Mouse (Mus musculus): ENCODE results near the gene Bbs4. TPM values are rescaled to one million over a fixed set of nuclear protein-coding genes. Genes with fewer than 3 reads are reported as not detected.
"Not testable (repeated sequence)": the region's sequence is repeated elsewhere in the genome, so short reads cannot be mapped to it uniquely, and the experiment has no call there.

The Bbs4 gene
- total and polyA plus RNA-seq, 3 experiments, result 4.0 to 5.6 TPM; not detected in 1

GRCm38 (mm10) chr9:59369646-59370045, 16.3 kb upstream of the Bbs4 start:
- no peak for DNase-seq (ENCODE audit: low read depth, low spot score)
- Histone ChIP-seq H3K9ac (ENCODE audit: control insufficient read depth, low read depth, low read length, poor library complexity, severe bottlenecking) (no peak overlapping the region), H3K4me3 (ENCODE audit: control insufficient read depth in 1 of 2, insufficient read depth in 1 of 2, low read depth in 2 of 2, low read length in 2 of 2) (no peak overlapping the region), H3K27me3 (ENCODE audit: control insufficient read depth in 1 of 2, insufficient read depth in 2 of 2, low read length in 2 of 2) (no peaks in the 10 kb centered on the region), H3K4me1 (ENCODE audit: control insufficient read depth in 1 of 2, insufficient read depth in 2 of 2, low read length in 2 of 2) (no peaks in the 10 kb centered on the region), H3K27ac (ENCODE audit: control insufficient read depth, low read depth, low read length) (no peak overlapping the region), H3K79me2 (ENCODE audit: control insufficient read depth, insufficient read depth, low read length, poor library complexity) (no peaks in the 10 kb centered on the region), H3K36me3 (ENCODE audit: control insufficient read depth in 1 of 2, insufficient read depth in 2 of 2, low read length in 2 of 2) (no peaks in the 10 kb centered on the region), H3K9me3 (replicated peaks; ENCODE audit: insufficient read depth, low read length) (no peaks in the 10 kb centered on the region; the same call in 1 of the 2 replicates)
- no peak for TF ChIP-seq CHD2 (IDR thresholded peaks at IDR 0.05; ENCODE audit: low read length)

- DNase-seq (ENCODE audit: low read depth, low spot score), result peak; percentile 44
- no peaks in the 10 kb centered on the region; the same call in 1 of the 2 replicates for H3K9me3 ChIP-seq (replicated peaks; ENCODE audit: insufficient read depth, low read length)
- no peak overlapping the region for H3K9ac ChIP-seq (ENCODE audit: control insufficient read depth, low read depth, low read length, poor library complexity, severe bottlenecking)
Measured at GRCm38 (mm10) chr9:59369220-59369619, 15.9 kb upstream of the Bbs4 start.

GRCm38 (mm10) chr9:59360487-59360886, 7.2 kb upstream of the Bbs4 start:
- not testable (repeated sequence) for H3K27me3 ChIP-seq (ENCODE audit: control insufficient read depth in 1 of 2, insufficient read depth in 2 of 2, low read length in 2 of 2); H3K4me3 ChIP-seq (ENCODE audit: control insufficient read depth in 1 of 2, insufficient read depth in 1 of 2, low read depth in 2 of 2, low read length in 2 of 2); H3K9me3 ChIP-seq (replicated peaks; ENCODE audit: insufficient read depth, low read length); DNase-seq (ENCODE audit: low read depth, low spot score); H3K36me3 ChIP-seq (ENCODE audit: control insufficient read depth in 1 of 2, insufficient read depth in 2 of 2, low read length in 2 of 2); H3K4me1 ChIP-seq (ENCODE audit: control insufficient read depth in 1 of 2, insufficient read depth in 2 of 2, low read length in 2 of 2); H3K9ac ChIP-seq (ENCODE audit: control insufficient read depth, low read depth, low read length, poor library complexity, severe bottlenecking); H3K79me2 ChIP-seq (ENCODE audit: control insufficient read depth, insufficient read depth, low read length, poor library complexity); H3K27ac ChIP-seq (ENCODE audit: control insufficient read depth, low read depth, low read length)

More at GRCm38 (mm10) chr9:59369220-59369619, 15.9 kb upstream of the Bbs4 start:
- no peak overlapping the region for H3K27ac ChIP-seq (ENCODE audit: control insufficient read depth, low read depth, low read length)
- H3K4me1 ChIP-seq (ENCODE audit: control insufficient read depth in 1 of 2, insufficient read depth in 2 of 2, low read length in 2 of 2), result no peaks in the 10 kb centered on the region
- H3K4me3 ChIP-seq (ENCODE audit: control insufficient read depth in 1 of 2, insufficient read depth in 1 of 2, low read depth in 2 of 2, low read length in 2 of 2), result no peak overlapping the region
- TF ChIP-seq GATA1 (IDR thresholded peaks at IDR 0.05; ENCODE audit: low read depth, low read length), result 0 out of 2 replicates have a peak, but pooled peaks have one; percentile 4
- TF ChIP-seq JUND (IDR thresholded peaks at IDR 0.05; ENCODE audit: low read depth, low read length), result no peak
- no peaks in the 10 kb centered on the region for H3K36me3 ChIP-seq (ENCODE audit: control insufficient read depth in 1 of 2, insufficient read depth in 2 of 2, low read length in 2 of 2)
- no peaks in the 10 kb centered on the region for H3K27me3 ChIP-seq (ENCODE audit: control insufficient read depth in 1 of 2, insufficient read depth in 2 of 2, low read length in 2 of 2)
- no peaks in the 10 kb centered on the region for H3K79me2 ChIP-seq (ENCODE audit: control insufficient read depth, insufficient read depth, low read length, poor library complexity)

GRCm38 (mm10) chr9:59358041-59358440, 4.7 kb upstream of the Bbs4 start:
- H3K4me1 ChIP-seq (ENCODE audit: control insufficient read depth in 1 of 2, insufficient read depth in 2 of 2, low read length in 2 of 2); H3K79me2 ChIP-seq (ENCODE audit: control insufficient read depth, insufficient read depth, low read length, poor library complexity); H3K4me3 ChIP-seq (ENCODE audit: control insufficient read depth in 1 of 2, insufficient read depth in 1 of 2, low read depth in 2 of 2, low read length in 2 of 2); H3K27ac ChIP-seq (ENCODE audit: control insufficient read depth, low read depth, low read length); H3K9me3 ChIP-seq (replicated peaks; ENCODE audit: insufficient read depth, low read length); H3K9ac ChIP-seq (ENCODE audit: control insufficient read depth, low read depth, low read length, poor library complexity, severe bottlenecking); H3K36me3 ChIP-seq (ENCODE audit: control insufficient read depth in 1 of 2, insufficient read depth in 2 of 2, low read length in 2 of 2); H3K27me3 ChIP-seq (ENCODE audit: control insufficient read depth in 1 of 2, insufficient read depth in 2 of 2, low read length in 2 of 2): not testable (repeated sequence)
- DNase-seq (ENCODE audit: low read depth, low spot score), result peak; percentile 34
- TF ChIP-seq SMC3 (IDR thresholded peaks at IDR 0.05; ENCODE audit: low read depth, low read length), result peak; percentile 43
- TF ChIP-seq CTCF (IDR thresholded peaks at IDR 0.05 in 2 of 3, conservative IDR thresholded peaks at IDR 0.05 in 1 of 3; ENCODE audit: control insufficient read depth in 1 of 3, insufficient read depth in 1 of 3, low read depth in 2 of 3, low read length in 3 of 3, poor library complexity in 1 of 3, severe bottlenecking in 1 of 3), result peak in 1 of 3 experiments; percentile 41; a peak in 2 of 6 replicates
- TF ChIP-seq RAD21 (IDR thresholded peaks at IDR 0.05; ENCODE audit: low read depth, low read length), result peak; percentile 43
- peak; percentile 20; the same call in 1 of the 2 replicates for TF ChIP-seq ZC3H11A (IDR thresholded peaks at IDR 0.05; ENCODE audit: low read depth, low read length)
